Mouse (Mus musculus) bone marrow macrophage, adult 2 months (primary cell): Measurements from ENCODE around the gene Pdap1. TPM values are rescaled to one million over a fixed set of nuclear protein-coding genes. Genes with fewer than 3 reads are reported as not detected.
"Not testable (repeated sequence)": the region's sequence is repeated elsewhere in the genome, so short reads cannot be mapped to it uniquely, and the experiment has no call there.

ENCODE experiments used
- H3K27ac ChIP-seq: 2 replicates; pipeline ENCODE4 v1.5.1; 2012; ENCODE audit warnings: low read depth, low read length; ENCODE audit not compliant: insufficient read depth
- H3K4me1 ChIP-seq: 2 replicates; pipeline ENCODE4 v1.6.1; 2012; ENCODE audit warnings: low read length; ENCODE audit not compliant: control insufficient read depth, insufficient read depth
- H3K4me3 ChIP-seq: 2 replicates; pipeline ENCODE4 v1.5.1; 2012; ENCODE audit warnings: mild to moderate bottlenecking, low read length, moderate library complexity; ENCODE audit not compliant: insufficient read depth
- CTCF ChIP-seq: IDR thresholded peaks from 2 replicates; pipeline ENCODE4 v1.5.1; 2012; ENCODE audit warnings: low read depth, mild to moderate bottlenecking, low read length, moderate library complexity
- POLR2A ChIP-seq: IDR thresholded peaks from 2 replicates; pipeline ENCODE4 v1.6.1; 2012; ENCODE audit warnings: mild to moderate bottlenecking, low read depth, low read length, borderline replicate concordance
- polyA plus RNA-seq: library from polyadenylated mRNA; stranded (reverse); fragments of >200 nt; gene quantifications from 2 replicates; pipeline ENCODE4 v1.2.4, GENCODE M21; 2012; ENCODE audit not compliant: missing spikeins, insufficient read depth, insufficient read length

Gene Pdap1
- polyA plus RNA-seq, 1 experiment: 72.8 TPM

DNA sequence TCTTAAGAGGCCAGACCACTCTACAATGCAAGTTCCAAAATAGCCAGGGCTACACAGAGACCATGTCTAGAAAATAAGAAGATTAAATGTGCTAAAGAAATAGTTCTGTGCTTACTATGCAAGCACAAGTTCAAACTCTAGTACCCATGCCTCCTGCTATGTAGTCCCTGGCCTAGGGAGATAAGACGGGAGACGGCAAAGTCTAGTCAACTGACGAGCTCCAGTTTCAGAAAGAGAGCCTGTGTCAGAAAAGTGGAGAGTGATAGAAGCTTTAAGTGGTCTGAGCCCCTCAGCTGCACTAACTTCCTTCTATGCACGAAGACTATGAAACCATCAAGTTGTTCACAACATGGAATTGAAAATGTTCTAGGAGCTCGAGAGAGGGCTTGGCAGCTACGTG lies 9.3 kb upstream of the Pdap1 start:
- Histone ChIP-seq H3K4me1 (no peaks in the 10 kb centered on the region), H3K27ac (no peak overlapping the region), H3K4me3 (no peak overlapping the region)
- TF ChIP-seq POLR2A: no peak
- no peak for TF ChIP-seq CTCF

GRCm38 (mm10) chr5:145147748-145148147 lies 7.7 kb upstream of the Pdap1 start:
- Histone ChIP-seq H3K4me1 (no peaks in the 10 kb centered on the region), H3K27ac (no peak overlapping the region), H3K4me3 (no peak overlapping the region)
- no peak for TF ChIP-seq CTCF
- no peak for TF ChIP-seq POLR2A

- Histone ChIP-seq H3K4me3 (peak overlapping the region; percentile 96), H3K27ac (peak overlapping the region; percentile 97), H3K4me1 (peaks cover 13% of the 10 kb centered on the region)
- TF ChIP-seq POLR2A (no peak), CTCF (no peak)
Measured at GRCm38 (mm10) chr5:145140611-145141010, 573 bp upstream of the Pdap1 start.

DNA sequence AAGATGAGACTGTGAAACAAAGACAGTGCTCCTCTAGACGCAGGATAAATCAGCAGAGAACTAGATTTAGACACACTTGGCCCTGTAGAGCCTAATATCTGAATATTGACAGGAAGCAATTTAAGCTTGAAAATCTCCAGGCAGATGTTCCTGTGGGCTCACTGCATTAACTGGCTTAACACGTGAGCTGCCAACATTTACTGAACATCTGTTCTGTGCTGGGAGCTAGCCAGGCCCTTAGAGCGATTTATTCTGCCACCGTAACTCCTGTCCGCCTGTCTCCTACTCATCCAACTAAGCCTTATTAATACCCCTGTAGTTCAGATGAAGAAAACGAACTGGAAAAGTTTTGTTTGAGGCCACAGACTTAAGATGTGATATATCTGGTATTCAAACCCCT lies 1.2 kb downstream of the Pdap1 start:
- Histone ChIP-seq H3K27ac (no peak overlapping the region), H3K4me3 (peak overlapping the region; percentile 96), H3K4me1 (peaks cover 13% of the 10 kb centered on the region)
- TF ChIP-seq CTCF (no peak), POLR2A (no peak)

DNA sequence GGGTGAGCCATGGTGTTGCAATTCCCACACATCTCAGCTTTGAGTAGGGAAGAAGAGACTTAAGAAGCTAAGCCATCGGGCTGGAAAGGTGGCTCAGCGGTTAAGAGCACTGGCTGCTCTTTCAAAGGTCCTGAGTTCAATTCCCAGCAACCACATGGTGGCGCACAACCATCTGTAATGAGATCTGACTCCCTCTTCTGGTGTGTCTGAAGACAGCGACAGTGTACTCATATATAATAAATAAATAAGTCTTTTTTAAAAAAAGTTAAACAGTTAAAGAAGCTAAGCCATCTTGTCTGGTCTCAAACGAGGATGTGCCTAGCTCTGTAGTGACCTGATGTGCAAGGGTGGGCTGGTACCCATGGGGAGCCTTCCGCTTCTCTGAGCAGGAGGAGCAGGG lies 6.8 kb downstream of the Pdap1 start:
- H3K4me3 ChIP-seq, H3K4me1 ChIP-seq: not testable (repeated sequence)

DNA sequence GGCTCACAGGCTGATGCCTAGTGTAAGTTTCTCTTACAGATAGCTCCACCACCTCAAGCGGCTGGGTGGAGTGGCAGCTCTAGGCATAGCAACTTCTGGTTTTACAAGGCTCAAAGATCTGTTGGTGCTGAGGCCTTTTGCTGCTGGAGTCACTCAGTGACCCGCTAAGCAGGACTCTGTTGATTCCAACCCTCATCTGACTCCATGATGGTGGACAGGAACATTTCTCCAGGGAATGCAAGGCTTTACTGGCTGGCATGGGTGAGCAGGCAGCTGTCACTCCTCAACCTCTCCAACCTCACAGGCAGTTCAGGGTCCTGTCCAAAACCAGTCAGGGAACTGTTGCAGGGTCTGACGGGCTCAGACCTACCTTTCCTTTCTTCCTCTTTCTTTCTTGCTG lies 9.0 kb downstream of the Pdap1 start:
- Histone ChIP-seq H3K27ac (no peak overlapping the region), H3K4me1 (0 out of 2 replicates have a peak, but pooled peaks cover 2% of the 10 kb centered on the region), H3K4me3 (no peak overlapping the region)
- no peak for TF ChIP-seq CTCF
- no peak for TF ChIP-seq POLR2A

More for the DNA sequence above, 6.8 kb downstream of the Pdap1 start:
- H3K27ac ChIP-seq: not testable (repeated sequence)

DNA sequence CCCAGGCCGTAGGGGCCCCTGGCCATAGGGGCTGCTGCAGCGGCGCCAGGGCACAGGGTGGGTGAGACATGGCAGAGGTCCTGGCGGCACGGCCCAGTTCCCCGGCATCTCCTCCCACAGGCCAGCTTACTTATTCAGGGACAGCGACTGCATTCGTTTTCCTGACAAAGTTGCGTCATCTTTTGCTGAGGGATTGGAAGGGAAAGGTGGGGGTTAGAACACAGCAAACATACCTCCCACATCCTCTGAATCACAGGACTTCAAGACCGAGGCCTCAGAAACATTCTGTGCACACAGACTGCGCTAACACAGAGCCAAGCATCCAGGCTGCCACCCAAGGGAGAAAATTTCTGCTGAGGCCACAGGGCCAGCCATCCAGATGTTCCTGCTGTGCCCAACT lies 9.8 kb downstream of the Pdap1 start:
- H3K4me1 ChIP-seq: 0 out of 2 replicates have a peak, but pooled peaks cover 2% of the 10 kb centered on the region
- TF ChIP-seq POLR2A: no peak
- no peak for TF ChIP-seq CTCF
- H3K27ac ChIP-seq: no peak overlapping the region
- H3K4me3 ChIP-seq: no peak overlapping the region

DNA sequence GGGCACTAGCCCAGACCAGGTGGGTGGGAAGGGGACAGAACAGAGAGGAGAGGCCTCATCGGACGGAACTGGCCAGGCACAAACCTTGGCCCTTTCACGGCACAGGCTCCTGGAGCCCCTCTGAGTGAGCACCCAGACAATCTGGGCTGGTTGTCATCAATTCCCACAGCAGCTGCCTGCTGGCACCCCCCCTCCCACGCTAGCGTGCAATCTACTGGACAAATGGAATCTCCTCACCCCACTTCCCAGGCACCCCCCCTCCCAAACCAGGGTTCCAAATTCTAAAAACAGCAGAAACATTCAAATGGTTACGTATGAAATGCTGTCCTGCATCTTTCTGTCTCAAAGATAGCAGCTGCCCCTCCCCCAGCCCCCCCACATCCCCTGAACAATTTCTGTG lies 10.3 kb downstream of the Pdap1 start:
- H3K27ac ChIP-seq, H3K4me3 ChIP-seq, H3K4me1 ChIP-seq: not testable (repeated sequence)

DNA sequence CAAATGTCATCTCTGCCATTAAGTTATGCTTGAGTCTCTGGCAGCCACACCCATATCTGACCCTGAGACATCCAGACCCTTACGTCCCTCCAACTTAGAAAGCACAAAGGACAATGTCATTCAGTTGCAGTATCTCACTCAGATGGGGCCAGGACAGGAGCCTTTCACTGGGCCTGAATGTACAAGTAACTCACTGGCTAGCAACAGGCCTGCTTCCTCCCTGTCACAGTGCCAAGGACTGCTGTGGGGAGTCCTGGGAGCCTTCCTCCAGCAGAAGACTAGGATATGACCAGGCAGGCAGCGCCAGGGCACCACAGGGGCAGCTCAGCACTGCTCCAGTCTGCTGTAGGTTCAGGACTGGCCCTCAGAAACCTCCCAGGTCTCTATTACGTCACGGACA lies 10.9 kb downstream of the Pdap1 start:
- TF ChIP-seq CTCF: no peak
- TF ChIP-seq POLR2A: no peak
- Histone ChIP-seq H3K27ac (0 out of 2 replicates have a peak overlapping the region, but pooled peaks have one; percentile 8), H3K4me3 (no peak overlapping the region), H3K4me1 (0 out of 2 replicates have a peak, but pooled peaks cover 2% of the 10 kb centered on the region)

DNA sequence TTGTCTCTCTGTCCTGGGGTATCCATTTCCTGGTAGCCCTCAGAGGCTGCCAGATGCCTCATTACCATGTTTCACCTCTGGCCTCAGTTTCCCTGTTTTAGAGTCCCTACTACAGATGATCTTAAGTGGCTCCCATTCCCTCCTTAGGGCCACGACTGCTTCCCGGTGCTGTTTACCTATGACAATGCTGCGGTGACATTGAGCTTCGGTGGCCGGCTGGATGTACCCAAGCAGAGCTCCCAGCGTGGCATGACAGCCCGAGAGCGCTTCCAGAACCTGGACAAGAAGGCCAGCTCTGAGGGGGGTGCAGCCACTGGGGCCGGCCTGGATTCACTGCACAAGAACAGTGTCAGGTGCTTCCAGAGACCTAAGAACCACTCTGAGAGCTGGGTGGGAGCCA lies 13.5 kb downstream of the Pdap1 start:
- Histone ChIP-seq H3K4me3 (no peak overlapping the region), H3K4me1 (0 out of 2 replicates have a peak, but pooled peaks cover 2% of the 10 kb centered on the region), H3K27ac (no peak overlapping the region)
- TF ChIP-seq CTCF (no peak), POLR2A (no peak)

- H3K4me1 ChIP-seq: peaks cover 8% of the 10 kb centered on the region
- no peak overlapping the region for H3K27ac ChIP-seq
- no peak overlapping the region for H3K4me3 ChIP-seq
- no peak for TF ChIP-seq POLR2A
- TF ChIP-seq CTCF: no peak
Measured at GRCm38 (mm10) chr5:145123396-145123795, 16.6 kb downstream of the Pdap1 start.

DNA sequence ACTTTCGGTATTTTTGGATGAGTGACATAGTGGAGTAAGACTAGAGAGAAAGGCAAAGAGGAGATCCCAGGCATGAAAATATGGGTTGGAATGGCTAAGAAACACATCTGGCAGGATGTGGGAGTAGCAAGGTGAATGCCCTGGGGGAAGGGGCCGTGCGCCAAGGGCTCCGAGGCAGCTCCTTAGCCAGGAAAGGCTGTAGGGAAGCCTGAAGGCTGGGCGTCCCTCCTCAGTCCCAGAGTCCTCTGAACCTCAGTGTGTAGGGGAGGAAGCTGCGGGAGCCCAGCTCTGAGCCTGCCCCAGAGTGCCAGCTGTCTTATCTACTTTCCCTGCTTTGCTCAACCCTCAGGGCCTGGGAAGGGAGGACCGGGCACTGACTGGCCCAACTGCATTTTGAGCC lies 19.1 kb downstream of the Pdap1 start:
- H3K4me1 ChIP-seq: peaks cover 20% of the 10 kb centered on the region
- H3K4me3 ChIP-seq: no peak overlapping the region
- H3K27ac ChIP-seq: no peak overlapping the region
- TF ChIP-seq POLR2A (no peak), CTCF (no peak)
